Mouse (Mus musculus) frontal cortex, postnatal 10 days (tissue): ENCODE data around the gene Tsku.

ENCODE experiments used
- DNase-seq, 2 experiments: peaks; one replicate each; pipeline ENCODE4 v3.0.0; 2022; ENCODE audit warnings: low spot score in 2 of 2, mixed read lengths in 1 of 2

The Tsku gene

GRCm38 (mm10) chr7:98361063-98361652, at the start of gene Tsku:
TSS of gene Tsku (minus strand) at chr7:98361328.
- peak; percentile 76 to 81 for DNase-seq

- no peak for DNase-seq
Measured at GRCm38 (mm10) chr7:98407615-98408014, 46.5 kb upstream of the Tsku start.

- no peak for DNase-seq
Measured at GRCm38 (mm10) chr7:98403996-98404395, 42.9 kb upstream of the Tsku start.

GRCm38 (mm10) chr7:98402582-98403574, 41.8 kb upstream of the Tsku start:
- no peak for DNase-seq

- DNase-seq: no peak
Measured at GRCm38 (mm10) chr7:98392466-98393201, 31.5 kb upstream of the Tsku start.

GRCm38 (mm10) chr7:98391351-98391936, 30.3 kb upstream of the Tsku start:
- no peak for DNase-seq

- no peak for DNase-seq
Measured at GRCm38 (mm10) chr7:98390486-98390885, 29.4 kb upstream of the Tsku start.

- no peak for DNase-seq
Measured at GRCm38 (mm10) chr7:98389656-98390055, 28.5 kb upstream of the Tsku start.

GRCm38 (mm10) chr7:98388881-98389501, 27.9 kb upstream of the Tsku start:
- no peak for DNase-seq

GRCm38 (mm10) chr7:98387201-98387600, 26.1 kb upstream of the Tsku start:
- DNase-seq: no peak

GRCm38 (mm10) chr7:98385168-98385567, 24.0 kb upstream of the Tsku start:
- DNase-seq: no peak

- DNase-seq: no peak
Measured at GRCm38 (mm10) chr7:98383337-98383736, 22.2 kb upstream of the Tsku start.

- DNase-seq: no peak
Measured at GRCm38 (mm10) chr7:98382784-98383183, 21.7 kb upstream of the Tsku start.

- no peak for DNase-seq
Measured at GRCm38 (mm10) chr7:98380224-98380925, 19.2 kb upstream of the Tsku start.

- DNase-seq: no peak
Measured at GRCm38 (mm10) chr7:98379232-98379631, 18.1 kb upstream of the Tsku start.

GRCm38 (mm10) chr7:98377257-98377656, 16.1 kb upstream of the Tsku start:
- no peak for DNase-seq

GRCm38 (mm10) chr7:98371161-98371560, 10.0 kb upstream of the Tsku start:
- peak; percentile 39 to 59 for DNase-seq

- DNase-seq: no peak
Measured at GRCm38 (mm10) chr7:98369762-98370369, 8.7 kb upstream of the Tsku start.

GRCm38 (mm10) chr7:98361662-98362061, 534 bp upstream of the Tsku start:
- DNase-seq: no peak

- no peak for DNase-seq
Measured at GRCm38 (mm10) chr7:98360621-98360990, 522 bp downstream of the Tsku start.
